Mouse (Mus musculus): ENCODE results near the gene Tspan9.

The Tspan9 gene

DNA sequence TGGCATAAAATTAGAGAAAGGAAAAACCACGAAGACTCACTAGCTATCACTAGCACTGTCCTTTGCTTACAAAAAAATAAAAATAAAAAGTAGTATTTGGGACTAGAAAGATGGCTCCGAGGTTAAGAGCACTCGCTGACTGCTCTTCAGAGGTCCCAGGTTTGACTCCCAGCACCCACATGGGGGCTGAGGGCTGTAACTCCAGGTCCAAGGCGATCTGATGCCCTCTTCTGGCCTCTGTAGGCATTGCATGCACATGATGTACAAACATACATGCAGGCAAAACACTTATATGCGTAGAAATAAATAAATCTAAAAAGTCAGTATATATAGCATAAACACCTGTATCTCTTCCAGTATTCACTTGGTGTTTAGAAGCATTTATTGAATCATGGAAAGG is 43.5 kb downstream of the Tspan9 start:
- DNase-seq: no peak

DNA sequence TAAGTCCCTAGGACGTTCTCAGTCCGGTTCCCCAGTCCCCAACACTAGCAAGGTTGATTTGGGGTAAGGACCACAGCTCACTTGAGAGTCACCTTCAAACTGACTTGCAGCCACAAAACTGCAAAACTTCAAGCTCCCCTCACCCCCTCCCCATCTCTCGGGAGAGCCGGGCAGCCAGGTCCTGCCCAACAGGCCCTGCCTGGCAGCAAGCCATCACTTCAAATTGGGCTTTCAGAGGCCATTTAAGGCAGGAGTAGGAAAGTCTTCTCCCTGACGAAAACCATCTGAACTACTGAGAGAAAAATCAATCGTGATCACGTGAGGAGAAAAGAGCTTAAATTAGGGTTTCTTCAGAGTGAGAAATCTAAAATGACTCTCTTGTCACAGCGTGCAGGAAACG is 44.2 kb downstream of the Tspan9 start:
- peak; percentile 74 for DNase-seq

DNA sequence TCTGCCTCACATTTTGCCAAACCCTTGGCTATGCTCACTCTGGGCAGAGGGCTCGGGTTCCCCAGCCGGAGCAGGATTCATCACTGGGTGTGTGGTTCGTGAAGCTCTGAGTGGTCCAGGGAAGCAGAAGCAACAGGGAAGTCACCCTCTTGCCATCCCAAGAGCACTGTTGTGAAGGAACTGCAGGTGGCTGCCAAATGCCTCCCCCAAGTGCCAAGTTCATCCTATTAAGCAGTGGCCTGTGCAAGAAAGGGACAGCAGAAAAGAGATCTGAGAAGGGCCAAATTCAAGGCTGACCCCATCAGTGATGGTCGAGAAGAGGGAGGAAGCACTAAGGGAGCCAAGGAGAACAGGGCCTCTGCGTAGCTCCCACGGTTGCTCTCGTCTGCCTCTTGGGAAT is 46.9 kb downstream of the Tspan9 start:
- DNase-seq: no peak

DNA sequence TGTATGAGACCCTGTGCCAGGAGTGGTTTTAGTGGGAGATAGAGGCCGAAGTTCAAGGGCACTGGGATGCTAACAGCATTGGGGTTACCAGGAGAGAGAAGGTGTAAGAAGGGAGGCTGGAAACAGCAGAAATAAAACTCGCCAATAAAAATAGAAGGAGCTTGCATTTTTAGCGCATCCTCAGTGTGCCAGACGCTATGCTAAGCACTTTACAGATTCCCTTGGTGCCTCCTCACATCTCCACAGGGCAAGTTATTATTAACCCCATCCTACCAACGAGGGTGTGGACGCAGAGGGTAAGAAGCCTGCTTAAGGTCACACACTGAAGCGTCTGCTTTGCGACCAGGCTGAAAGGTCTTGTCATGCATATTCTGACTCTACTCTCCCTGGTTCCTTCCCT is 47.5 kb downstream of the Tspan9 start:
- DNase-seq: no peak

DNA sequence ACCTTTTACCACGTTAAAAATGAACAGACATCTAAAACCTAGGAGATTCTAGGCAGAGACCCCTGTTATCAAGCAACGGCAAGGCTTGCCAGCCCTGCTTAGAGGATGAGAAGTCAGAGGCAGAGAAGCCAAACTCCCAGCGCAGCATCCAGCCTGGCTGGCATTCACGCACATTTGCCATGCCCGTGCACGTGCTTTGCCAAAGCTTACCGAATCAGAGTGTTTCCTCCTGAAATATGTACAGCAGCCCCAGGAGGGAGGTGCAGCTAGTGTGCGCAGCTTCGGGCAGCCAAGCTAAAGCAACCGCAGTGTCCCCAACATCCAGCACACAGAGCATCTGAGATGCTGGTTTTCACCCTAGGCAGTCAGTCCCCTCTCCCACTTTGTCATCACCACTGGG is 48.3 kb downstream of the Tspan9 start:
- DNase-seq: no peak

DNA sequence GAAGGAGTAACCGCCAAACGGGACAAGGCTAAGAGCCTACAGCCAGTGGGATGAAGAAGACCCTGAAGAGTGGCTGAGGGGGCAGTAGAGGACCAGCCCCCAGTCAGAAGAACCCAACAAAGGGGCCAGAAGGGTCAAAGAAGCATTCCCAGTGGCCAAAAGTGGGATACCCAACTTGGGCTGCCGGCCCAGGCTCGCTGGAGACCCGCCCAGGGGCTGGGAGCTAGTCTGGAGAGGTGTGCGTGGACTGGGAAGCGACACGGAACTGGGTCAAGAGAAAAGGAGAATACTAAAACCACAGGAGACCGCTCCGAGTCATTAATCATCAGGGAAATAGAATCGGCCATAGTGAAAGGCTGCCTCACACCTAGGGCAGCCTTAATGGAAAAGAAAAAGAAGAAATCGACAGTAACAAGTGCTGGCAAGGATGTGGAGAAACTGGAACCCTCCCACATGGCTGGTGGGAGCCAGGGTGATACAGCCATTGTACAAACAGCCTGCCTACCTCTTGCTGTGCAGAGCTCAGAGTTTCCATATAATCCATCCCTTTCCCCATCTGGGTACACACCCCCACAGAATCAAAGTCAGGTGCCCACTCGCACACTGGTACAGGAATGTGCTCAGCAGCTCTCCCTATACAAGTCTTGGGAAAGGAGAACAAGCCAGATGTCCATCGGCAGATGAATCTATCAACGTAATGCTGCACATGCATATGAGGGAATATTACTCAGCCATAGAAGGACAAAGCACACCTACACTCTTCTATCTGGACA is 49.4 kb downstream of the Tspan9 start:
- DNase-seq: no peak

DNA sequence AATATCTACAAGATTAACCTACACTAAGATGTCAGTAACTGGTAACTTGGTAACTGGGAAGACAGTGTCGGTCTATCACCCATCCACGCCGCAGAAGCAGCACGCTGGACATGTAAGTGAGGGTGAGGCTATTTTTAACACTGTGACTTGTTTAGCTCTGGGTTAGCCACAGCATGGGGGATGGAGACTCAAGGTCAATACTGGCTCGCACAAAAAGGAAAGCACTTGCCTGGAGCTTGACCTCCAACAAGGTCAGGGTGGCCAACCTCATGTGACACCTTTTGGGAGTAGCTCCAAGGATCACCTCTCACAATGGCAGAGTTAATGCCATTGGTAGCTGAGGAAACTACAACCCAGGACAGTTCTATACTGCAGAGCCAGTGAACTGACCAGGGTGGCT is 50.8 kb downstream of the Tspan9 start:
- DNase-seq: no peak

DNA sequence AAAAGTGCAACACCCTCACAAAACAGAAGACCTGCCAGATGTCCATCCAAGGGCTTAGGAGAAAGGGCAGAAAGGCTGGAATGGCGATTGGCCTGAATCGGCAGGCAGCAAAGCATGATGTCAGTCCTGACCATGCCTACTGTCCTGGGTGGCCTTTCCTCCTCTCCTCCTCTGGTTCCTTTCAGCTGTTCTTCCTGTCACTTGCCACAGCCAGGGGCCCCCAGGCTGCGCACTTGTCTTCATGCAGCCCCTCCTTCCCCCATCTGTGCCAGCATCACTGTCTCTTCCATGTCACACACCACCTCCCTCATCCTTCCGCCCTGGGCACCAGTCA is 51.6 kb downstream of the Tspan9 start:
- DNase-seq: no peak

DNA sequence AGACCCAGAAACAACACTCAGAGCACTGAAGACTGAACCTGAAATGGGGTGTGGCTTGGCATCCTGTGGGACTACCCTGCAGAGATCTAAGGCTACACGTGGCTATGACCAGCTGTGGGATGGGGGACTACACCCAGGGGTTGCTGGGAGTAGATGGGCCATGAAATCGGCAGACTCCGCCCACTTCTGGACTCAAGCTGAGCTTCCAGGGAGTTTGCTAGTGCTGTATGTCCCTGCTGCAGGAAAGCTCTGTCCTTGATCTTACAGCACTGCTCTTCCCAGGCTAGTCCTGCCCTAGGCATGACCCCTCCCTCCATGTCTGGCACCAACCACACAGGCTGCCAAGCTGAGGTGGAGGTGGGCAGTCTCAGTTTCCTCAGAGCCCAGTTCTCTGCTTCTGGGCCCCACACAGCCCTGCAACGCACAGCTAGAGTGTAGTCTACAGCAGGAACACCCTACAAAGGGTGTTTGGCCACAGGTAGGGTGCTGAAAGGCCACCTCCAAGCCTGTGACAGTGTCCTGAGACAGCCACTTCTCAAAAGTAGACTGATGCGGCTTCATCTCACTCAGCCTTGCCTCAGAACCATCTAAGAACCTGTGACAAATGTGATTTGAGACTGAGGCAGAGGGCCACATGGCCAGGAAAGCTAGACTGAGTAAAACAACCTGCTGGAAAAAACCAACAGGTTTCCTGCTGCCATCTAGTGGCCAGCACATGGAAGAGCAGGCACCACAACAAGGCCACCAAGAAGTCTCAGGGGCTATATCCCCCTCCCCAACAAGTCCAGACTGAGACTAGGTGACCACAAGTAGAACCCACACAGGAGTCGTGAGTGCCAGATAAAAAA is 52.2 kb downstream of the Tspan9 start:
- DNase-seq: no peak

DNA sequence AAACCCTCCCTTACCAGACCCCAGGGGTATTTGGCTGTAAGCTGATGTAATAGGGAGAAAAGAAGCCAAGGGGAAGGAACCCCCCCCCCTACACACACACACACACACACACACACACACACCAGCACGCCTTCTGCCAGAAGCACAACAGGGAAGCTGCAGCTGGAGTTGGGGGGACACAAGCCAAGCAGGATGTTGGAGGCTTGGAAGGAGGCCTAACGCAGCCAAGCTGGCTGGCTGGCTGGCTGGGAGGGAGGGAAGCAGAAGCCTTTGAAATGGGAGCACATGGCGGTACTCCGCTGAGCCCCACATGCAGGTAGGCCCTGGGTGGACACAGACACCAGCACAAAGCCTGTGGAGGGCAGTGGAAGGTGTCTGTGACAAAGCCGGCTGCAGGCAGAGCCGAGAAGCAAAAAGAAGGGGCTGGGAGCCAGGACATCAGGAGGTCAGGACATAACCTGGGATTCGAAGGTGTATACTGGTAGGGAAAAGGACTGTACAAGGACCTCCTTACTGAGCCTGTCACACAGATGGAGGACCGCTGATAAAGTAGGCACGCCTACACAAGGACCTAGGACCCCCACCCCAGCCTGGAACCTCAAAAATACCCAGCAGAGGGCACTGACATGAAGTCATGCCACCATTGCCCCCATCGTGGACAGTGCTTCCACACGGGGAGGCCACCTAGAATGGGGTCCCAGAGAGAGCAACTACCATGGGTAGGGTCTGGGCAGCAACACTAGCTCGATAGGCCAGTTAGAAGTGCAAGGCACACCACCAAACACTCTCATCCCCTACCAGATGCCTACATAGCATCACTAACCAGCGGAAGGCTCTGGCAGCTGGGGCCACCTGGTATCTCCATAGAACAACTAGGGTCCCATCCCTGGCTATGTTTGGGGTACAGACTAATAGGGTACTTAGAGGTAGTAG is 53.4 kb downstream of the Tspan9 start:
- peak; percentile 83 for DNase-seq

DNA sequence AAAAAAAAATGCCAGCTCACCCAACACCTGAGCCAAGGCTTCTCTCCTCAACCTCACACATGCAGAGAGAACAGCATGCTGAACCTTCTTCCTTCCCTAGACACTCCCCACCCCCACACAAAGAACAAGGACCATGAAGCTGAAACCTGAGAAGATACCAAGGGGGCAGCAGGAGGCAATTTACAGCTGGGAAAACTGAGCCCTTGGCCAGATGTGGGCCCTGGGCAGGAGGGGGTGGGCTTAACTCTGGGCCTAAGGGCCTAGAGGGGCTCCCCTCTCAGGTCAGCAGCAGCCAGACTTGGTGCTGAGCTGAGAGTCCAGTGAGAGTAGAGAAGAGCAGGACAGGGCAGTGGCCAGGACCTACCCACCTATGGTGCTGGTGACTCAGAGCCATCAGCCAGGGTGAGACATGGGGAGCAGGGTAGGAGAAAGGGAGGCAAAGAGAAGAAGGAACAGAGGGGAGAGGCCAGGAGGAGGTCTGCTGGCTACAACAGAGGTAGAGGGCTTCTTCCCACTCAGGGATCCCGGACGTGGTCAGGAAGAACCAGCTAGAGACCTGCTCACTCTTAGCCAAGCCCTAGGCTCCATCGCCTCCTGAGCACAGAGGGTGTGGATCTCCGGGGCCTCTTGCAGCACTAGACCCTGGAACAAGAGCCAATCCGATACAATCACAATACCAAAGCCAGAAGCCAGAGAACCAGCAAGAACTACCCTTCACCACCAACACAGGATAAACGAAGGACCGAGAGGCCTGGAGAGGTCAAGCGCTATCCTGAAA is 54.5 kb downstream of the Tspan9 start:
- no peak for DNase-seq

DNA sequence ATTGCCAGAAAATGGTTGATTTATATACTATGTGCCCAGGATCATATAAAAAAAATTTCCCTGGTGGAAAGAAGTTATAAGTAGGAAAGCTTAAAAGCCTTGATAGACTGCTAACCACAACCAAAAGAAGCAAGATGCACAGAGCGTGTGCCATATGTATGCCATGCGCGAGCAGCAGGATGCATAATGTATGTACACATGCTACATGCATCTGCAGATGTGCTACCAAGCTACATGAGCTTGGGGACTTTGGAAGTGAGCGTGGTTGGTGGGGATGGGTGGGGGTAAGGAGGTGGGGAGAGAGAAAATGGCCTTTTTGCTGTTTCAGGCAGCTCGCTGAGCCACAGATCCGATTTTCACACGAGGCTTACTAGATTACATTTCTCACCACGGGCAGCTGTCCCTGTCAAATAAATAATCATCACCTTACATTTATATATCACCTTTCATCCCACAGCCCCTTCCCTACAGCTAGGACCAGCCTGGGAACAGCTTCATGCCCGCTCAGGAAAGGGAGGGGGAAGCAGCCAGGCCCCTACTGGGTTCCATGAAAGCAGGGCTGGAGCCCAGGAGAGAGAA is 57.8 kb downstream of the Tspan9 start:
- DNase-seq: no peak

DNA sequence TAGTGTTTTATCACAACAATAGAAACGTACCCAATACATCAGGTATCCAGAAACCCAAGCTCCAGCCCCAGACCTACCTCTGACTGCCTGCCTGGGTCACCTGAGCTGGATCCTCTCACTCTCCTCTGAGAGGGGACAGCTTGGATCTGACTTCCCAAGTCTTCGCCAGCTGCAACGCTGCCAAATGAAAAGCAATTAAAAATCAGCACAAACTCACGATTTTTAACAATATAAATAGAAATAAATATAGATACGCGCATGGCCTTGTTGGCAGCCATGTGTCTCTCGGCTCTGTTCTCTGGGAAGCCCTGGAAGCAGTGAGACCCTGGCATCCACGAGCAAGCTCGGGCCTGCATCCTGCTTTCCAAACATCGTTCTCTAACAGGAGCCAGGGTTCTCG is 60.1 kb downstream of the Tspan9 start:
- DNase-seq: no peak

DNA sequence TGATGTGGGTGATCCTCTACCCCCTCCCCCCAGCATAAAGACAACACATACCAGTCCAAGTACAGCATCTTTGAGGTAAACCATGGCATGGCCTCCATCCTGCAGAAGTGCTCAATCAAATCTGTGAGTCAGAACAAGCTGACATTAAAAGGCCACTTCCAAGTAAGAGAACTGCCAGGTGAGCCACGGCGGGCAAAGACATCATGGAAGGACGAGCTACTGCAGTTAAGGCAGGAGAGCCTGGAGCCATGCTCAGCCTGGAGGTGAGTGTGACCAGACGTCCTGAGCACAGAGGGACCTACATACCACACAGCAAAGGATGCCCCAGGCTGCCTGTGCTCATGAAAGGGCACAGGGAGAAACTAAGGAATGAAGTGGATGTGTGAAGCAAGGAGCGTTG is 61.6 kb downstream of the Tspan9 start:
- DNase-seq: no peak

DNA sequence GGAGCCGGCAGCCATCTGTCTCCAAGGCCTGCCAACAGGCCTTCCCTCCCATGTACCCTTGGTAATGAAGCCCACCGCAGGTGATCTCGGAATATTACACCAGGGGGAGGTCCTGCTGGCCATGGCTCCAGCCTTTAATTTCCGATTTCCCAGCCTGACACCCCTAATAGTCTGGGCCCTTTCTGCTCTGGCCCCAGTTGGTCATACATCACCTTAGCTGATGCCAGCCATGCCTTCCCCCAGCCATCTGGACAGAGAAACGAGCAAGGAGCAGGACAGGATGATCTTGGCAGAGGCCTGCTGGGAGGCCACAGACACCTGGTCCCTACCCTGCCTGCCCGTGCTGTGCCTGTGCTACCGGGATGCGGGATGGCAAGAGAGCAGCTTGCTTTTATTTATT is 62.1 kb downstream of the Tspan9 start:
- DNase-seq: no peak

DNA sequence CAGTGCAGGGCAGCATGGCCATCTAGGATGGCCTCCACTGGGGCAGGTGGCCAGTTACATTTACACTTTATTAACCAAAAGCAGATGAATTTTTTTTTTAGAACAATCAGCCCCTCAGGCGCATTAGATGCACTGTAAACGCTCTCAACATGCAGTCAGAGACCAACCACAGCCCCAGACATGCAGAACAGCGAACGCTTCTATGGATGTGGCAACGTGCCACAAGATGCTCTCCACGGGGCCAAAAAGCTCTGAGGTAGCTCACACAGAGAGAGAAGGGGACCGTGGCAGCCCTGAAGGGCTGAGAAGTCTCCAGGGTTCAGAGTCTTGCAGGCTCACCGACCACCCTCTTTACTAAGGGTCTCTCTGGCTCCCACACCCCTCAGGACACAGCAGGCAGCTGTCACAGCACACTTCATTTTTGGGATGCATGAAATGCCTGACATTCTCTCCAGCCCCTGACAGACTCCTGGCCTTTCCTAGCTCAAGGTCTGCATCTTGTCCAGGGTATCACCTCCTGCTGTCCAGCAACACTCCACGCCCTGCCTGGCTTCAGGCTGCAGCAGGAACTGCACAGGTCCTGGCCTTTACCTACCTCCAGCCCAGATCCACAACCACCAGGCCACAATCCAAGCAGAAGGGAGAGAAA is 63.7 kb downstream of the Tspan9 start:
- DNase-seq: no peak

DNA sequence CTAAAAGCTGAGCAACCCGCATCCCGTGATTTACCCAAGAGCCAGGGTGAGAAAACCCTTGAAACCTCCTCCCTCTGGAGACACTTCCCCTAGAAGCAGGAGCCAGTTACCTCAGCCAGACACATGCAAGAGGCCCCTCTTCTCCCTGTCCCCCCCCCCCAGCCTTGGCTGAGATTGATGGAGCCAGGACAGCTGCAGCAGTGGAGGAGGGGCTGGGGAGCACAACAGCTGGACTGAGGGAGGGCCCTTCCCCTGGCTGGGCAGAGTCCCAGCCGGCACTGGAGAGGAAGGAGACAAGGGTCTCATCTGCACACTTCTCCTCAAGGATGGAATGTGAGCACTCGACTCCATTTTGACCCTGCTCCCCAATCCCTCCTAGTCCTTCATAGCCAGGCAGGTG is 64.9 kb downstream of the Tspan9 start:
- peak; percentile 48 for DNase-seq

DNA sequence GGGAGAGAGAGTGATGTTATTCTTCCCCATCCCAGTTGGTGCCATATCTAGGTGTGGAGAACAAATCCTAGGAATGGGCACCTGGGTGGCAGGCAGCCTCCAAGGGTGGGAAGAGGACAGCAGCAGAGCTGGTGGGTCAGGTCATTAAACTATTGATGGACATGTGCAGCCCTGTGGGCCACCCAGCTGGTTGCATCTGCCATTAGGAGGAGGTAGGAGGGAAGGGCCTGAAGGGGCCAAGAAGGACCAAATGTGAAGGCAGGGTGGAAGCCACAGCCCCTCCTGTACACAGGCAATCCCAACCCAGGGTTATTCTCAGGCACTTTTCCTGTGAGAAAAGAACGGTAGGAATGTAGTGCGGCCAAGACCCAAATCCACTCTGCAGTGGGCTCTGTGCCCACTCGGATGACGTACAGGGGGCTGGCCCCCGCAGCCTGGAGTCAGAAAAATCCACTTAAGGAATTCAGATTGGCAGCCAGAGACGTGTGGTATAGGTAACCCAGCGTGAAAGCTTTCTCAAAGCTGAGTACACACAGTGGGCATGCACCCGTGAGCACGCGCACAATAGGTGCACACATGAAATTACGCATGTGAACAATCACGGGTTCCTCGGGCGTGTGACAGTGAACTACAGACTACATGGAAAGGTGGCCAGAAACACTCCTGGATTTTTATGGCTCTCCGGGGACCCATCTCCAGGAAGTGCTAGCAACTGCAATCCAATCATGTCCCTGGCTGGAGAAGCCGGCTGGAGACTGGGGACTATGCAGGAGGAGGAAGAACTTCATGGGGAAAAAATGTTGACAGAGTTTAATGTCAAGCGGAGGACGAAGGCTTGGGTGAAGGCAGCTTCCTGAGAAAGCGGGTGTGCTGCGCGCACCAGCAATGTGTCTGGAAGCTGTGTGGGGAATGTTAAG is 67.0 kb downstream of the Tspan9 start:
- DNase-seq: peak; percentile 61

DNA sequence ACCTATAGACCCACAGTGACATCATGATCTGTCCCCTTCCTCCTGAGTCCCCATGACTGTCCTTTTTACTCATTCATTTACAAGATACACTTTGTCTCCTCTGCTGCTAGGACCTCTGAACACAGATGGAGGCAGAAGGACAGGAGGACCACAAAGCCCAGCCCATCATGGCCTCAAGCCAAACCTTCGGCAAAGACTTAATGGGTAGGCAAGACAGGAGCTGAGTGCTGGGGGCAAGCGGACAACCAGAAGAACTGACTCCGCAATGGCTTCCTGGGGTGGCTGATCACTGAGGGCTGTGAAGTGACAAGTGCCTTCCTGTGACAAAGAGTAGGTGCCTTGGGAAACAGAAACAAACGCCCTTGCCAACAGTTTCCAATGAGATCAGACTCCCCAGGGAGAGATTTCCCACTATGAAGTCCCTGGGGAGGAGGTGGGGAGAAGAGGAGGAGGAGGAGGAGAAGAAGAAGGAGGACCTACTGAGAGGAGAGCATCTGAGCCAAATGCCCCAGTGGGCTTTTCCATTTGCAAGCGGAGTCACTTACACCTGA is 67.9 kb downstream of the Tspan9 start:
- DNase-seq: peak; percentile 60

DNA sequence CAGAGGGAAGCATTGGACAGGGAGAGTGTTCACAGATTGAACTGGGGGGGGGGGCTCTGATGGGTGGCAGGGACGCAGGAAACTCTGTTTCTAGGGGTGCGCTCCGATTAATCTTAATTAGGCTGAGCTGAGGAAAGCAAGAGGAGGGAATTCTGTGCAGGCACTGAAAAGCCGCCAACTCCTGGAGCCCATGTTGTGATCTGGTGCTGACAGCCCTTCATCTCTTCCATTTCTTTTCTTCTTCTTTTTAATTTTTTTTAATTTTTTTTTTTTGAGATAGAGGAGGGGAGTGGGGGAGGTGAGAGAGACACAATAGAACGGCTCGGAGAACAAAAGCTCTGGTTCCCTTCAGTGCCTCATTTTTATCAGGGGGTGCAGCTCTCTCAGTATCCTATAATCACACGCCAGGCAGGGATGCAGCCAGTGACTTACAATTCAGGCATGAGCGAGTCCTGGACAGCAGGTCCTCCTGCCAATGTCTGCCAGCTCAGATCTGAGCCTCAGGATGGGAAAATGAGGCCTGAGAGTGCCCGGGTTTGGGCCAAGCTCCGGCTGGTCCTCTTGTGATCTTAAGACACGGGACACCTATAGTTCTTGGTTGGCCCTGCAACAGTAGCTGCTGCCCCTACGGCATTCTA is 72.4 kb downstream of the Tspan9 start:
- no peak for DNase-seq
